Mouse (Mus musculus): ENCODE measurements at regions not wholly inside any gene's neighbourhood (a gene's known extent, or its start where the extent isn't known, plus 50 kb on each side); places are given as distances from the start of the nearest gene placed in this dataset.
"Not testable (repeated sequence)": the region's sequence is repeated elsewhere in the genome, so short reads cannot be mapped to it uniquely, and the experiment has no call there.

- WGBS = 89% methylated on average over 10 of the region's 10 CpGs
- no peak overlapping the region for H3K4me3 ChIP-seq (ENCODE audit: low read depth, low read length)
- H3K27me3 ChIP-seq (ENCODE audit: control insufficient read depth, insufficient read depth, low read length) = no peaks in the 10 kb centered on the region
- TF ChIP-seq CTCF (IDR thresholded peaks at IDR 0.05; ENCODE audit: extremely low read depth, insufficient read length, insufficient replicate concordance, low read depth, low read length) = no peak
- TF ChIP-seq POLR2A (IDR thresholded peaks at IDR 0.05; ENCODE audit: low read depth, low read length) = no peak
- H3K4me1 ChIP-seq (ENCODE audit: control insufficient read depth, insufficient read depth, insufficient read length, low read length) = no peaks in the 10 kb centered on the region
- H3K27ac ChIP-seq (ENCODE audit: insufficient read depth, low read depth, low read length) = no peak overlapping the region
- H3K36me3 ChIP-seq (ENCODE audit: control insufficient read depth, insufficient read depth, low read length) = no peaks in the 10 kb centered on the region
Measured at GRCm38 (mm10) chr8:35075971-35076370, 689.6 kb upstream of the Gm19410 start.

GRCm38 (mm10) chr8:35083161-35083560 is 682.4 kb upstream of the Gm19410 start:
- 17% methylated on average over 1 of the region's 1 CpGs for WGBS
- TF ChIP-seq POLR2A (IDR thresholded peaks at IDR 0.05; ENCODE audit: low read depth, low read length) (no peak), CTCF (IDR thresholded peaks at IDR 0.05; ENCODE audit: extremely low read depth, insufficient read length, insufficient replicate concordance, low read depth, low read length) (no peak)
- H3K36me3 ChIP-seq (ENCODE audit: control insufficient read depth, insufficient read depth, low read length) = no peaks in the 10 kb centered on the region

GRCm38 (mm10) chr8:35087070-35087469 is 678.5 kb upstream of the Gm19410 start:
- H3K4me3 ChIP-seq (ENCODE audit: low read depth, low read length) = no peak overlapping the region
- no peak overlapping the region for H3K27ac ChIP-seq (ENCODE audit: insufficient read depth, low read depth, low read length)
- H3K4me1 ChIP-seq (ENCODE audit: control insufficient read depth, insufficient read depth, insufficient read length, low read length) = no peaks in the 10 kb centered on the region
- no peaks in the 10 kb centered on the region for H3K36me3 ChIP-seq (ENCODE audit: control insufficient read depth, insufficient read depth, low read length)
- no peaks in the 10 kb centered on the region for H3K27me3 ChIP-seq (ENCODE audit: control insufficient read depth, insufficient read depth, low read length)
- TF ChIP-seq CTCF (IDR thresholded peaks at IDR 0.05; ENCODE audit: extremely low read depth, insufficient read length, insufficient replicate concordance, low read depth, low read length) = no peak
- WGBS = 89% methylated on average over 2 of the region's 2 CpGs

More at GRCm38 (mm10) chr8:35083161-35083560, 682.4 kb upstream of the Gm19410 start:
- H3K27me3 ChIP-seq (ENCODE audit: control insufficient read depth, insufficient read depth, low read length) = no peaks in the 10 kb centered on the region
- no peak overlapping the region for H3K27ac ChIP-seq (ENCODE audit: insufficient read depth, low read depth, low read length)
- H3K4me3 ChIP-seq (ENCODE audit: low read depth, low read length) = no peak overlapping the region
- no peaks in the 10 kb centered on the region for H3K4me1 ChIP-seq (ENCODE audit: control insufficient read depth, insufficient read depth, insufficient read length, low read length)

GRCm38 (mm10) chr8:35088380-35089244 is 677.0 kb upstream of the Gm19410 start:
- WGBS = 71% methylated on average over 18 of the region's 18 CpGs
- Histone ChIP-seq H3K27me3 (ENCODE audit: control insufficient read depth, insufficient read depth, low read length) (no peaks in the 10 kb centered on the region), H3K36me3 (ENCODE audit: control insufficient read depth, insufficient read depth, low read length) (no peaks in the 10 kb centered on the region), H3K27ac (ENCODE audit: insufficient read depth, low read depth, low read length) (no peak overlapping the region), H3K4me3 (ENCODE audit: low read depth, low read length) (no peak overlapping the region), H3K4me1 (ENCODE audit: control insufficient read depth, insufficient read depth, insufficient read length, low read length) (no peaks in the 10 kb centered on the region)
- TF ChIP-seq POLR2A (IDR thresholded peaks at IDR 0.05; ENCODE audit: low read depth, low read length) (no peak), CTCF (IDR thresholded peaks at IDR 0.05; ENCODE audit: extremely low read depth, insufficient read length, insufficient replicate concordance, low read depth, low read length) (no peak)

GRCm38 (mm10) chr8:35089519-35089918 is 676.1 kb upstream of the Gm19410 start:
- H3K4me1 ChIP-seq (ENCODE audit: control insufficient read depth, insufficient read depth, insufficient read length, low read length) = no peaks in the 10 kb centered on the region
- no peak overlapping the region for H3K27ac ChIP-seq (ENCODE audit: insufficient read depth, low read depth, low read length)
- H3K4me3 ChIP-seq (ENCODE audit: low read depth, low read length) = no peak overlapping the region
- H3K27me3 ChIP-seq (ENCODE audit: control insufficient read depth, insufficient read depth, low read length) = no peaks in the 10 kb centered on the region
- WGBS = 94% methylated on average over 8 of the region's 8 CpGs
- no peak for TF ChIP-seq CTCF (IDR thresholded peaks at IDR 0.05; ENCODE audit: extremely low read depth, insufficient read length, insufficient replicate concordance, low read depth, low read length)
- TF ChIP-seq POLR2A (IDR thresholded peaks at IDR 0.05; ENCODE audit: low read depth, low read length) = no peak
- no peaks in the 10 kb centered on the region for H3K36me3 ChIP-seq (ENCODE audit: control insufficient read depth, insufficient read depth, low read length)

GRCm38 (mm10) chr8:35101701-35102100 is 663.9 kb upstream of the Gm19410 start:
- Histone ChIP-seq H3K27ac (ENCODE audit: insufficient read depth, low read depth, low read length) (no peak overlapping the region), H3K27me3 (ENCODE audit: control insufficient read depth, insufficient read depth, low read length) (no peaks in the 10 kb centered on the region), H3K4me1 (ENCODE audit: control insufficient read depth, insufficient read depth, insufficient read length, low read length) (no peaks in the 10 kb centered on the region; the same call in 1 of the 2 replicates), H3K36me3 (ENCODE audit: control insufficient read depth, insufficient read depth, low read length) (no peaks in the 10 kb centered on the region), H3K4me3 (ENCODE audit: low read depth, low read length) (no peak overlapping the region)
- 68% methylated on average over 5 of the region's 5 CpGs for WGBS
- TF ChIP-seq POLR2A (IDR thresholded peaks at IDR 0.05; ENCODE audit: low read depth, low read length) = no peak
- no peak for TF ChIP-seq CTCF (IDR thresholded peaks at IDR 0.05; ENCODE audit: extremely low read depth, insufficient read length, insufficient replicate concordance, low read depth, low read length)

- not testable (repeated sequence) for H3K27me3 ChIP-seq (ENCODE audit: control insufficient read depth, insufficient read depth, low read length); H3K4me1 ChIP-seq (ENCODE audit: control insufficient read depth, insufficient read depth, insufficient read length, low read length); H3K4me3 ChIP-seq (ENCODE audit: low read depth, low read length); H3K36me3 ChIP-seq (ENCODE audit: control insufficient read depth, insufficient read depth, low read length); H3K27ac ChIP-seq (ENCODE audit: insufficient read depth, low read depth, low read length)
- 32% methylated on average over 3 of the region's 3 CpGs for WGBS
Measured at GRCm38 (mm10) chr8:35102102-35102501, 663.5 kb upstream of the Gm19410 start.

GRCm38 (mm10) chr8:35104465-35104876 is 661.1 kb upstream of the Gm19410 start:
- not testable (repeated sequence) for H3K27ac ChIP-seq (ENCODE audit: insufficient read depth, low read depth, low read length); H3K36me3 ChIP-seq (ENCODE audit: control insufficient read depth, insufficient read depth, low read length); H3K27me3 ChIP-seq (ENCODE audit: control insufficient read depth, insufficient read depth, low read length); H3K4me1 ChIP-seq (ENCODE audit: control insufficient read depth, insufficient read depth, insufficient read length, low read length); H3K4me3 ChIP-seq (ENCODE audit: low read depth, low read length)
